Mouse (Mus musculus) E14TG2a.4 (cell line): ENCODE measurements at regions not wholly inside any gene's neighbourhood (a gene's known extent, or its start where the extent isn't known, plus 50 kb on each side); places are given as distances from the start of the nearest gene placed in this dataset.

Experiments
- CTCF ChIP-seq: conservative IDR thresholded peaks from 2 replicates; pipeline ENCODE4 v1.5.1; 2014; ENCODE audit warnings: low read length
- NANOG ChIP-seq: IDR thresholded peaks from 2 replicates; pipeline ENCODE4 v1.6.1; 2014; ENCODE audit warnings: borderline replicate concordance, low read length, mixed read lengths
- POU5F1 ChIP-seq: IDR thresholded peaks from 2 replicates; pipeline ENCODE4 v1.6.1; 2014; ENCODE audit warnings: low read length, borderline replicate concordance

DNA sequence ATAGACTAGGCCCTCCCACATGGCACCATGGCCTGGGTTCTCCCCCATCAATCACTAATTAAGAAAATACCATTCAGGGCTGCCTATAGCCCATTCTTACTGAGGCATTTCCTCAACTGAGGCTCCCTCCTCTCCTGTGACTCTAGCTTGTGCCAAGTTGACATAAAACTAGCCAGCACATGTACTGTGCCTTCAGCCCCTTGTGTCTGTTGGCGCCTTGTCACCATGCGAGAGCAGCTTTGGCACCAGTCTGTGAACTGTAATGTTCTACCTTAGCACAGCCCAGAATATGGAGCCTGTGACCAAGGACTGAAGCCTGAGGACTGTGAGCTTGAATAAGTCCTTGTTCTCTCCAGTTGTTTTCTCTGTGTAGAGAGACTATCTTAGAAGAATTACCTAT lies 75.0 kb upstream of the Glce start:
- no peak for TF ChIP-seq CTCF
- no peak for TF ChIP-seq POU5F1
- TF ChIP-seq NANOG, result no peak
